Mouse (Mus musculus) hindbrain, embryonic 15.5 days (tissue): ENCODE measurements around the gene Itprip. TPM values are rescaled to one million over a fixed set of nuclear protein-coding genes. Genes with fewer than 3 reads are reported as not detected.
A peak's percentile ranks its signal among the peaks of the same experiment; 100 is the strongest.

Experiments used
- ATAC-seq: fragments of 200-750 bp; cut with Nextera tagmentation; 2 replicates; pipeline ENCODE4 v1.8.0; 2017; ENCODE audit warnings: low read depth, moderate number of reproducible peaks, moderate TSS enrichment; ENCODE audit not compliant: low FRiP score
- H3K27ac ChIP-seq: fragments of 300-500 bp; sonication (generic); replicated peaks from 2 replicates; pipeline ENCODE4 v1.5.1; 2015; ENCODE audit warnings: mild to moderate bottlenecking, inconsistent platforms
- H3K27me3 ChIP-seq: fragments of 300-500 bp; sonication (generic); 2 replicates; pipeline ENCODE4 v1.6.1; 2015; ENCODE audit warnings: control low read depth, inconsistent platforms
- H3K36me3 ChIP-seq: fragments of 300-500 bp; sonication (generic); 2 replicates; pipeline ENCODE4 v1.6.1; 2015; ENCODE audit warnings: control low read depth, inconsistent platforms
- H3K4me1 ChIP-seq: fragments of 300-500 bp; sonication (generic); replicated peaks from 2 replicates; pipeline ENCODE4 v1.6.1; 2015; ENCODE audit warnings: control low read depth, inconsistent platforms
- H3K4me2 ChIP-seq: fragments of 300-500 bp; sonication (generic); 2 replicates; pipeline ENCODE4 v1.6.1; 2015; ENCODE audit warnings: moderate library complexity, mild to moderate bottlenecking, inconsistent platforms
- H3K4me3 ChIP-seq: fragments of 300-500 bp; sonication (generic); 2 replicates; pipeline ENCODE4 v1.5.1; 2015; ENCODE audit warnings: mild to moderate bottlenecking, inconsistent platforms
- H3K9ac ChIP-seq: fragments of 300-500 bp; sonication (generic); 2 replicates; pipeline ENCODE4 v1.6.1; 2015; ENCODE audit warnings: inconsistent platforms
- H3K9me3 ChIP-seq: fragments of 300-500 bp; sonication (generic); 2 replicates; pipeline ENCODE4 v1.6.1; 2016; ENCODE audit warnings: control low read depth, inconsistent platforms
- WGBS: fragments of 180-500 bp; shearing (Covaris S2); methylation state at CpG from one replicate; pipeline ENCODE4 v1.1.7; 2015; 5-methylcytosine and 5-hydroxymethylcytosine counted together
- polyA plus RNA-seq: library from polyadenylated mRNA; unstranded; fragments of >200 nt; fragmentation: Nextera tagmentation; extraction: Ambion mirVana; gene quantifications from 2 replicates; pipeline ENCODE4 v1.2.1, GENCODE M21; 2015

Gene Itprip
- polyA plus RNA-seq, 1 experiment from 2014 or later, result 6.3 TPM

DNA sequence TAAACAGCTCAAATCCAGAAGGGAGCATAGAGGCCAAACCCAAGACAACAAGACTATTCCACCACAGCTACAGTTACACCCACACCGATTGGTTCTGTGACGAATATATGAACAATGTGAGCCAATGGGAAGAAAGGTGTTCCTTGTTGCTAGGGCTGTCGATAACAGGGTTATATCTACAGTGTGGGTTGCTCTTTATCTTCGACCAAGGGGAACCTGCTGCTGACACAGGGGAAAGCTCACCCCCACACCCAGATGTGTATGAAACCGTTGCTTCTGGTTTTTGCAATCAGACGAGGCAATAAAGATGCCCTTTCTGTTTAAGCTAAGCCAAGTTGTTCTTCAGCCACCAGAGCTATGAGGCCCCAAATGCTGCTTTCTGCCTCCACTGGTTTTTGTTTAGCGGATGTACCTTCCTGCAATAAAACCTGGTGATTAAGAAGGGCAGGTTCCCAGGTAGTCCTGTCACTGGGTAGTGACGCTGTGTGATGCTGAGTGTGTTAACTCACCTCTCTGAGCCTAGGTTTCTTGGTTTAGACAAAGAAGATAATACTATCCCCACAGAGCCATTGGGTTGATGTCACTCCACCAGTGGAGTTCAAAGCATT is 20.5 kb downstream of the Itprip start:
- no peak overlapping the region for H3K9ac ChIP-seq
- ATAC-seq, result no peak
- H3K9me3 ChIP-seq, result no peaks in the 10 kb centered on the region
- H3K36me3 ChIP-seq, result no peaks in the 10 kb centered on the region
- no peak overlapping the region for H3K27ac ChIP-seq
- H3K4me3 ChIP-seq, result no peak overlapping the region
- 92% methylated on average over 8 of the region's 8 CpGs for WGBS
- H3K4me1 ChIP-seq, result peaks cover 4% of the 10 kb centered on the region; the same call in 1 of the 2 replicates
- H3K27me3 ChIP-seq, result no peaks in the 10 kb centered on the region
- no peak overlapping the region for H3K4me2 ChIP-seq

DNA sequence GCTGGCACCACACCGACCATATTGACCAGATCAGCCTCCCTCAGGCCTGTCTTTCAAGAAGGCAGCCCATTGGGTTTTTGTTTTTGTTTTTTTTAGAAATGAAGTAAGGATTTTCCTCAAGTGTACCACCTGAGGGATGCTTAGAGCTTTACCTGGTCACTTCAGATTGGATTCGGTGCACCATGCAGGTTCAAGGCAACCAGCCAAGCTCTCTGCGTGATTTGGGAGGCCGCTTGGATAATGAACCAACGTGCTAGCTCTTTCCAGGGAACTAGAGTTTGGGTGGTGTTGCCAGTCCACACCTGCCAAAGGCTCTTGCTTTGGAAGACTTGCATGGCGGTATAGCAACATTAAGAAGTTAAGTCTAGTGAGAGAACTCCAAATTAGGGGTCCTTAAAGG is 26.0 kb downstream of the Itprip start:
- Histone ChIP-seq H3K27ac (no peak overlapping the region), H3K36me3 (no peaks in the 10 kb centered on the region), H3K4me1 (no peaks in the 10 kb centered on the region), H3K4me2 (no peak overlapping the region), H3K27me3 (no peaks in the 10 kb centered on the region), H3K9me3 (no peaks in the 10 kb centered on the region), H3K9ac (no peak overlapping the region), H3K4me3 (no peak overlapping the region)
- ATAC-seq, result no peak
- 93% methylated on average over 6 of the region's 6 CpGs for WGBS

DNA sequence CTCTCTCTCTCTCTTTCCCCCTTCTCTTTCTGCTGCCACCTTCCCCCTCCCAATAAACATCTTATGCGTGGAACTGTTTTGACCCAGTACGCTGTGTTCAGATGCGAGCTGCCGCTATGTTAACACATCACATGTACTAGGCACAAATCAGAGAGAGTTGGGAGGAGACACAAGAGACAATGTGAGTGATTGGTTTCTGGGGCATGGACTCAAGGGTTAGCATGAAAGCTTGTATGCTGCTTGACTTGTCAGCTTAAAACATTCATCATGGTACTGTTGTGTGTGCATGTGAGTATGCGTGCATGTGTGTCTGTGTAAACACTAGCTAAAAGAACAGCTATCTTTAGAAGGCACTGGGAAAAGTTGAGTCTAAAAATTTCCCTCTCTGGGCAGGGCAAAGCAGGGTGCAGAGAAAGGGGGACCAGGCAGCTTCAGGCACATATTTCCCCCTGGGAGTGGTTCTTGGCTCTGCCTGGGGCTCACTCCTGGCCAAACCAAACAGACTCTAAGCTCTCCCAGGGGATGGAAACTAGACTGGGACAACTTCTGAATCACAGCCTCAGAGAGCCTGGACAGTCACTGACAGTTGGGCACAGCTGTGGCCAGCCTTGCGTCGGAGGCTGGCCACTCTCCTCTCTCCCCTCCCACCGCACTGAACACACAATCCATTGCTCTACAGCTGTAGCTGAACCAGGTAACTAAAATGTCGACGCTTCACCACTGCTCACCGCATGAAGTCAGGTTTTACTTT is 27.4 kb downstream of the Itprip start:
- H3K9me3 ChIP-seq, result no peaks in the 10 kb centered on the region
- no peaks in the 10 kb centered on the region for H3K27me3 ChIP-seq
- H3K4me1 ChIP-seq, result no peaks in the 10 kb centered on the region
- WGBS, result 79% methylated on average over 11 of the region's 11 CpGs
- no peaks in the 10 kb centered on the region for H3K36me3 ChIP-seq
- H3K9ac ChIP-seq, result no peak overlapping the region
- ATAC-seq, result 0 out of 2 replicates have a peak, but pooled peaks have one; percentile 42
- no peak overlapping the region for H3K27ac ChIP-seq
- H3K4me2 ChIP-seq, result no peak overlapping the region
- H3K4me3 ChIP-seq, result no peak overlapping the region

DNA sequence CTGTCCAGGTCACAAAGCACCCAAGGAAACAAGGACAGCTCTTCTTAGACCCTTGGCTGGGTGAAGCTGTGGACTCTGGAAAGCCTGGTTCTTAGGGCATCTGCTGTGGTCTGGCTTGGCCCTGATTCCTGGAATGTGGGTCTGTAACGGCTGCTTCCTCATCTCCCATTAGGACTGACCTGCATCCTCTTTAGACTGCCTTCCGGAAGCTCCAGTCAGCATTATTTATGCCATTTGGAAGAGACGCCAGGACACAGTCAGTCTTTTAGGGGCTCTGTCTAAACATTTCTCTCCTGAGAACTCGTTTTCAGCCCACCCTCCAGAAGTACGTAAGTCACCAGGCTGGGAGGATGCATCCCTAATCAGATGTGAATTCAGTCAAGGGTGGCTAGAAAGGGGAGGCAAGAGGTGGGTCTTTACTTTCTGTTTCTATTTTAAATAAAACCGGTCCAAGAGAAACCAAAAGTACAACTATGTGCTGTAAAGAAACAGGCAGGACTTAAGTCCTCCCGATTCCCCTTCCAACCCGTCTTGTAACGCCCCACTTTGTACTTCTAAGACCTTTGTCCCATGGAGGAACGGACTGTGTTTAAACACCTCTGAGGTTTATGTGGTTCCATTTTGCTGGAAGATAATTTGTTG is 28.5 kb downstream of the Itprip start:
- no peak for ATAC-seq
- H3K9ac ChIP-seq, result no peak overlapping the region
- H3K9me3 ChIP-seq, result no peaks in the 10 kb centered on the region
- no peaks in the 10 kb centered on the region for H3K4me1 ChIP-seq
- H3K4me3 ChIP-seq, result no peak overlapping the region
- H3K27me3 ChIP-seq, result no peaks in the 10 kb centered on the region
- WGBS, result 72% methylated on average over 10 of the region's 10 CpGs
- H3K36me3 ChIP-seq, result no peaks in the 10 kb centered on the region
- no peak overlapping the region for H3K4me2 ChIP-seq
- no peak overlapping the region for H3K27ac ChIP-seq

DNA sequence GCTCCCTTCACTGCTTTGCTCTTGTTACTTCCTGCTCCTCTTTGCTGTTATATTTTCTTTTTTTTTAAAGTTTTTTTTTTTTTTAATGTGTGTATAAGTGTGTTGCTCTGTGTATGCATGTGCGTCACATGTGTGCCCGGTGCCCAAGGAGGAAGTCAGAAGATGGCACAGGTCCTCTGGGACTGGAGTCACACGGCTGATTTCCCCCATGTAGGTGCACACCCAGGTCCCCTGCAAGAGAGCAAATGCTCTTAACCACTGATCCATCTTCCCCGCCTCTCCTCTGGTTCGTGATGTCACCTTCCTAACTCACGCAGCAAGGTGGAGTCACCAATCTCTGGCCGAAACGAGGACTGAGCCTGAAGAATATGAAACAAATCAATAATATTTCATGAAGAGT is 31.1 kb downstream of the Itprip start:
- Histone ChIP-seq H3K4me2 (no peak overlapping the region), H3K27ac (no peak overlapping the region), H3K4me3 (no peak overlapping the region), H3K4me1 (no peaks in the 10 kb centered on the region), H3K9ac (no peak overlapping the region), H3K27me3 (no peaks in the 10 kb centered on the region), H3K36me3 (no peaks in the 10 kb centered on the region), H3K9me3 (no peaks in the 10 kb centered on the region)
- ATAC-seq, result no peak
- 88% methylated on average over 8 of the region's 8 CpGs for WGBS

DNA sequence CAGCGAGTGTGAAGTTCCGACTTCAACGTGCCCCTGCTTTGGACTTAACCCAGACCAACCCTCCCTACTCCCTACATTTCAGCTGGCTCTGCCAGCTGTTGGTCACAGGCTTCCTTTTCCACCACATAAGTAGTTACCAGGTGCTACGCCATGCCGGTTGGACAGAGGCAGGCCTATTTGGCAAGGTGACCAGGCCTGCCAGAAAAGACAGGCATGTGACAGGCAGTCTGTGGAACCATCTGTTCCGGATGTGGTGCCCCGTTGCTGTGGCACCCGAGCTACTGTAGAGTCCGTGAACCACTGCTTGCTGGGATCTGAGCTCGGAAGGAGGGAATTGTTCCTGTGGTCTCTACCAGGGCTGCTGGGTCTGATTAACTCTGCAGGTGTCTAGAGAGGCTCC is 31.7 kb downstream of the Itprip start:
- WGBS, result 80% methylated on average over 10 of the region's 10 CpGs
- Histone ChIP-seq H3K9ac (no peak overlapping the region), H3K4me3 (no peak overlapping the region), H3K4me1 (no peaks in the 10 kb centered on the region), H3K9me3 (no peaks in the 10 kb centered on the region), H3K4me2 (no peak overlapping the region), H3K36me3 (no peaks in the 10 kb centered on the region), H3K27me3 (no peaks in the 10 kb centered on the region), H3K27ac (no peak overlapping the region)
- no peak for ATAC-seq

DNA sequence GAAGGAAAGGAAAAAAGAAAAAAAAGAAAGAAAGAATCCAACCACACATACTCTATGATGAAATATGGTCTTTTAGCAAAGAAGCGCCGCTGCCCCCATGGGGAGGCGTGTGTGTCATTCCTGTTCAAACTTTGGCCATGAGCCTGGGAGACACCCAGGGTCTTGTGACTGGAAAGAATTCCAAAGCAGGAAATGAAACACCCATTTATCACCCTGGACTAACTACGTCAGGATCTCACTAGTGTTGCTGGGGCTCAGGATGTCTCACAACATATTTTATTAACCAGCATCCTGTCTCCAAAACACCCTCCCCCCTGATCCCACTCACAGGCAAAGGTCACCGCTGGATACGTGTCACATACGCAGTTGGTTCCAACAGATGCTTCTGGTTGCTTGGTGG is 32.5 kb downstream of the Itprip start:
- H3K4me1 ChIP-seq, result no peaks in the 10 kb centered on the region
- no peak overlapping the region for H3K4me2 ChIP-seq
- H3K4me3 ChIP-seq, result no peak overlapping the region
- no peak overlapping the region for H3K27ac ChIP-seq
- H3K9me3 ChIP-seq, result no peaks in the 10 kb centered on the region
- 74% methylated on average over 7 of the region's 7 CpGs for WGBS
- H3K9ac ChIP-seq, result no peak overlapping the region
- H3K36me3 ChIP-seq, result no peaks in the 10 kb centered on the region
- no peaks in the 10 kb centered on the region for H3K27me3 ChIP-seq
- no peak for ATAC-seq

DNA sequence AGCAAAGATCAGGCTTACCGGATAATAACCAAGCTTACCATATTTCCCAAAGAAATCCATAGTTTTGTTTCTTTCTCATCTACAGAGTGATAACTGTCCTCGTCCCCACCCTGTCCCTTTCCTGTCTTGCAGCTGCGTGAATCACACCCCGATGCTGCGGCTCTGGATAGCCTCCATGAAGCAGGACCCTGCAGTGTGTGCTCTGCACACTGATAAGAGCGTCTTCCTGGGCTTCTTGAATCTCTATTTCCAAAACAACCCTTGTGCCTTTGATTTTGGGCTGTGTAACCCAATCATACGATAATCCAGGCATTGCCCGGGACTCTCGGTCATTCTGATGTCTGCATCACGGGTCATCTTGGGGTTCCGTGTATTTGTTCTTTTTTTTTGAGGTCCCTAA is 33.2 kb downstream of the Itprip start:
- Histone ChIP-seq H3K4me3 (no peak overlapping the region), H3K4me2 (no peak overlapping the region), H3K9me3 (no peaks in the 10 kb centered on the region), H3K27me3 (no peaks in the 10 kb centered on the region), H3K27ac (no peak overlapping the region), H3K4me1 (no peaks in the 10 kb centered on the region), H3K9ac (no peak overlapping the region), H3K36me3 (no peaks in the 10 kb centered on the region)
- WGBS, result 86% methylated on average over 11 of the region's 11 CpGs
- no peak for ATAC-seq

DNA sequence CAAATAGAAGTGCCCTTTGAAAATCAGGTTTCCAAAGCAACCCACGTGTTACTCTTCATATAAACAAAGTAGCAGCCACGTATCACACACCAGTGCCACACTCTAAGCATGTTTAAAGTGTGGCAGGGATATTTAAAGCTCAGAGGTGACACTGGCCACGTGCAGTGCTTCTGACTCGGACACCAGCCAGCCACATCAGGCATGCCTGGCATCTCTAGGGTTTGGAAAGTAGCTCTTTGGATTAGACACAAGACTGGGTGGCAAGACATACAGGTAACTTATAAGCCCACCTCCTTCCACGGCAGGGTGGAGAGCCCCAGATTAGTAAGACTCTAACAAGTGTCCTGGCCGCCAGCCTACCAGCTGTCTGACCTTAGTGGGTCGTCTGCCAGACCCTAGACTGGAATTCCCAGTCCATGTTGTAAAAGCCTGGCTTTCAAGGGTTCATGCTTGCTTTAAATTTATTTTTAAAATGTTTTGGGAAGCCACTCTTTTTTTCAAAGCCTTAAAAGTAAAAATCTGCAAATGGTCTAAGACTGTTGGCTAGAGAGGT is 33.8 kb downstream of the Itprip start:
- H3K27me3 ChIP-seq, result no peaks in the 10 kb centered on the region
- H3K9me3 ChIP-seq, result no peaks in the 10 kb centered on the region
- 74% methylated on average over 7 of the region's 7 CpGs for WGBS
- ATAC-seq, result no peak
- no peak overlapping the region for H3K9ac ChIP-seq
- H3K4me2 ChIP-seq, result no peak overlapping the region
- no peaks in the 10 kb centered on the region for H3K36me3 ChIP-seq
- H3K27ac ChIP-seq, result no peak overlapping the region
- H3K4me1 ChIP-seq, result no peaks in the 10 kb centered on the region
- H3K4me3 ChIP-seq, result no peak overlapping the region

DNA sequence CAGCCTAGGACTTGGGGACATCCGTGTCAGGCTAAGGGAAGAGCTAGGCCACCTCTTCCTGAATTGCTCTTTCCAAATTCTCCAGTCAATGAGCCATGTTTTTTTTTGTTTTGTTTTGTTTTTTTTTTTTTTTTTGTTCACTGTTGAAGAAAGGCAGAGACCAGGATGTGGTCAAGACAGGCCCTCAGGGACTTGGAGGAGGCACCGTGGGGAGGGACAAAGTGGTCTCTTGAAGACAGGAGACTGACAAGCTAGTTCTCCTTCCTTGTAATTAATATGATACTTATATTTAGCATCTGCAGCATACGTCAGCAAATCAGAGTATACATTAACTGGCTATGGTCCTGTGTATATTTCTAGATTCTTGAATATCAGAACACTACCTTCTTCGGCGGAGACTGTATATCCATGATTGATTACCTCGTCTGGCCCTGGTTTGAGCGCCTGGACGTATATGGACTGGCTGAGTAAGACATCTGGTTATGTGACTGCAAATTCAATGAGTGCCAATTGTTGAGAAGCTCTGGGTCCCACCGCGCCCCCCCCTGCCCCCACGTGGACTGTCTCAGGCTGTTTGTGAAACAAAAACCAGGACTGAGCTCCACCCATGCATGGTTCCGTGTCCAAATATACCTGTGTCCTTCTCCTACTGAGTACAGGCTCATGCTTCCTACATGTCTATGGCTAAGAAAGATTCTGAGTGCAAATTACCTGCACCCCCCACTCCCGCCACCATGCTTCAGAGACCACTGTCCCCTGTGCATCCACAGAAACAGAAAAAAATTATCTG is 34.6 kb downstream of the Itprip start:
- WGBS, result 74% methylated on average over 13 of the region's 13 CpGs
- Histone ChIP-seq H3K4me3 (no peak overlapping the region), H3K27ac (no peak overlapping the region), H3K27me3 (no peaks in the 10 kb centered on the region), H3K4me2 (no peak overlapping the region), H3K36me3 (no peaks in the 10 kb centered on the region), H3K9me3 (no peaks in the 10 kb centered on the region), H3K4me1 (no peaks in the 10 kb centered on the region), H3K9ac (no peak overlapping the region)
- no peak for ATAC-seq

DNA sequence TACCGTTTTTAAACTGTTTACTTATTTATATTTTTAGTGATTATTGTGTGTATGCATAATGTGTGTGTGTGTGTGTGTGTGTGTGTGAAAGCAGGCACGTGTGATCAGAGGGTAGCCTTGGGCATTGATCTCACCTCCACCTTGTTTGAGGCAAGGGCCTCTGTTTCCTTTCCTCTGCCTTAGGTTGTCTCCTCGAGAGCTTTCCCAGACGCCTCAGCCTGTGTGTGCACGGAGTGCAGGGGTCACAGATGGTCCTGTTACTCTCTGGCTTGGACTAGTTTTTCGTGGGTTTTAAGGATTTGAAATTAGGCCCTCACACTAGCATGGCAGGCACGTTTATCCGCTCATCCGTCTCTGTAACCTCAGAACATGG is 36.2 kb downstream of the Itprip start:
- Histone ChIP-seq H3K27me3 (no peaks in the 10 kb centered on the region), H3K9ac (no peak overlapping the region), H3K4me1 (no peaks in the 10 kb centered on the region), H3K27ac (no peak overlapping the region), H3K4me2 (no peak overlapping the region), H3K4me3 (no peak overlapping the region), H3K36me3 (no peaks in the 10 kb centered on the region), H3K9me3 (no peaks in the 10 kb centered on the region)
- WGBS, result 63% methylated on average over 9 of the region's 9 CpGs
- no peak; the same call in 1 of the 2 replicates for ATAC-seq
